Mouse (Mus musculus): Measurements from ENCODE around the gene Gab1.

Gab1 gene

DNA sequence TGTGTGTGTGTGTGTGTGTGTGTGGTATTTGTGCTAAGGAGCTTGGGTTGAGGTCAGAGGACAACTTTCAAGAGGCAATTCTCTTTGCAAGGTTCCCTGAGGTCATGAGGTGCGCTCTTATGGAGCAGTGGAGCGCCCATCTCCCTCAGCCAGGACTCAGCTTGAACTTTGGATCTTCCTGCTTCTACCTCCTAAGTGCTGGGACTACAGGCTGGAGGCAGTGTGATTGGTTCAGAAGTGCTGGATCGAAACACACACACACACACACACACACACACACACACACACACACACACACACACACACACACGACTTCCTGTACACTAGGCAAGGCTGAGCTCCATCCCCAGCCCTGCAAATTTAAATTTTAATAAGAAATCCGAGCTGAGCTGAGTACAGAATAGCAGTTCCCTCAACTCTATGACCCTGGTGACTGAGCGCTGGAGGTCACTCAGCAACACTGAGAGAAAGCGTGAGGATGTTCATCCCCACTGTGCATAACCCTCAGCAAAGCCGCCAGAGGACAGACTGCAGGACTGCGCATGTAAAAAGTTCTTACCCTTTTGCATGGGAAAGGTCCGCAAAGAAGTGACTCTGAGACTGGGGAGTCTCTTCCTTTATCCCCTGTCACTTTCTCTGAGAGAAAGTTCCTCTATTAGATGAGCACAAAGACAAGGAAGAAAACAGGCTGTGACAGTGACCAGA, 6.4 kb downstream of the Gab1 start:
- DNase-seq (ENCODE audit: extremely low read depth, low read depth, low spot score): no peak

DNA sequence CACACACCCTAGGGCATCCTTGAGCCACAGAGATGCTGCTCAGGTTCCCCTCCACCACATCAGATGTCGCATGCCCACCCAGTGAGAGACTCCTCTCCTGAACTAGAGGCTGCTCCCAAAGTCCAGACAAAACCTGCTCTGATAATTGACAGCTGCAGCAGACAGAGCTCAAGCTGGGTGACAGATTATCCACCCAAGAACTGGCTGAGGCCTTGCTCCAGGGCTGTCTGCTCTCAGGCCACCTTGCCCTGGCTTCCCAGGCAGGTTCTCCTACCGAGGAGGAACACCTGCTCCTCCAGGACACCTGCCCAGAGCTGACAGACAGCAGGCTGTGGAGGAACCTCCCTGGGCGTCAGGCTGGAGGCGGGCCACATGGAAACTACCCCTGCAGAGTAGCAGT, 7.6 kb downstream of the Gab1 start:
- no peak for DNase-seq (ENCODE audit: extremely low read depth, low read depth, low spot score)

DNA sequence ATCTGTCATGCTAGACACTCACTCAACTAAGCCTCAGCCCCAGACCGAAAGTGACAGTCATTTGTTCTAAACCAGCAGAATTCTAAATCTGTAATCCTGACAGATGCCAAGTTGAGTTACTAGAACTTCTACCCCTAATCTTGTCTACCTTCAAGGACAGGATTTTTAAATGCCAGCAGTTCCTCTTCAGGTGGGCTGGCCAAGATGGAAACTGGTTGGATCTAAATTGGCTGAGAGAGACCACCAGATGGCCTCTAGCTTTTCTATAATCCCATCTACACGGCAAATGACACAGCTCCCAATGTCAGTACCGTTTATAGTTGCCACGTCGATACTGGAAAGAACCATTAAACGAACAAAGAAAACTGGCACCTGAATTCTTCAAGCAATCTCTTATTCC, 8.9 kb downstream of the Gab1 start:
- no peak for DNase-seq (ENCODE audit: extremely low read depth, low read depth, low spot score)

DNA sequence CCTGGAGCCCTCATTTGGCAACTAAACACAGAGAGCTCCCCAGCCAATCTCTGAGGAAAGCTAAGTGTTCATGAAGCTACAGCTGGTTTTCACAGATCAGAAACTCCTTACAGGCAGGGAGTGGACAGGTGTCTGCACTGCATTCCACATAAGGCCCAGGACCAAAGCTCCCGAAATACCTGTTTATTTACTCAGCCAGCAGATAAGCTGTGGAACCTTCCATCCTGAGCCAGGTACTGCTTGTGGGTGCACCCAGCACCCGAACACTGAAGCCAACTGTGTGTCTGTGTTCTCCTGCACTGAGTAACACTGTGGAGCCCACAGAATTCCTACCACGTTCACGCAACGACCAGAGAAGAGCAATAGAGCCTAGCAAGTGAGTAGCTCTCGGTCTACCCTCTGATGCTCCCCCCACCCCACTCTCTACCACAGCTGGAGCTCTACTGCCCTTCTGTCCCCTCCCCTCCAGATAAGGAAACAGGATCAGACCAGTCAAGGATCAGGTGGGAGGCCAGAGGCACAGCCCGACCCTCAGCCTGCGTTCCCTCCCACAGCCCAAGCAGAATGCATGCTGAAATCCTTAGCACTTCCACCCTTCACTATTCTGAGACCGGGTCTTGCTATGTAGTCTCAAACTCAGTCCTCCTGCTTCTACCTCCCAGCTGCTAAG, 9.6 kb downstream of the Gab1 start:
- no peak for DNase-seq (ENCODE audit: extremely low read depth, low read depth, low spot score)

DNA sequence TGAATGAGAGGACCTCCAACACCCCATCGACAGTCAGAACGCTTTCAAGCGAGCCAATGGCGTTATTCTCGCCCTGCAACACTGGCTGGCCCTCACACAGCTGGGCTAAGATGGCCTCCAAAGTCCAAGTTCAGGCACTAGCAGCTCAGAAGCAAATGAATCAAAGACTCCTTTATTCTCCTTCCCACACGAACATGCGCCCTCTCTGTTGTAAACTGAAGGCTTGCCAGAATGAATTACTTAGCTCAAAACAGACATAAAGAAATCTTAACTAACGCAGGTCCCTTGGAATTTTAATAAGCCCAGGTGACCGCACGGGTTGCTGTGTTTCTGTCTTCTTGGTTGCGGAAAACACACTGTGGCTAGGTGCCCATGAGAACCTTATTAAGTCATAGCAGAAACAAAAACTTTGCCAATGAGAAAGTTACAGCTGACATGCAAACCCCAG, 10.4 kb downstream of the Gab1 start:
- DNase-seq (ENCODE audit: extremely low read depth, low read depth, low spot score): no peak

DNA sequence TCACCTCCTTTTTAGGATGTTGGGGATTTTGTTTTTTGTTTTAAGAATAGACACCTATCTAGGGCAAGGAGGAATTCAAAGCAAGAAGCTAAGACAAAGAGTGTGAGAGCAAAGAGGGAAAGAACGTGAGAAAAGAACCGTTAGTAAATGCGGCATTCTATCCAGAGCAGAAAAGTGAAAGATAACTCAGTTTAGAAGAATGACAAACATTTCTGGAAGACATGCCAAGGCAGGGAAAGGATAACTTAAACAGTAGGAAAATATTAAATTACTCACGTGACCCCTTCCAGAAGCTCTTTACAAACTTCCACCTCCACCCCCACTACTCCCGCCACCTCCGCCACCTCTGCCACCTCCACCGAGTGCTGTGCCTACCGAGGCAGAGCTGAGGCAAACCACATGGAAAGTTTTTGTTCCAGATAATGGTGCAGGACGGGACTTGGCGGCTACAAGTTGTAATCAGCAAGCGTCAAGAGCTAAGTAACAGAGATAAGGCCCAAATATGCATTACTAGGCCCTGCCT, 11.5 kb downstream of the Gab1 start:
- no peak for DNase-seq (ENCODE audit: extremely low read depth, low read depth, low spot score)

DNA sequence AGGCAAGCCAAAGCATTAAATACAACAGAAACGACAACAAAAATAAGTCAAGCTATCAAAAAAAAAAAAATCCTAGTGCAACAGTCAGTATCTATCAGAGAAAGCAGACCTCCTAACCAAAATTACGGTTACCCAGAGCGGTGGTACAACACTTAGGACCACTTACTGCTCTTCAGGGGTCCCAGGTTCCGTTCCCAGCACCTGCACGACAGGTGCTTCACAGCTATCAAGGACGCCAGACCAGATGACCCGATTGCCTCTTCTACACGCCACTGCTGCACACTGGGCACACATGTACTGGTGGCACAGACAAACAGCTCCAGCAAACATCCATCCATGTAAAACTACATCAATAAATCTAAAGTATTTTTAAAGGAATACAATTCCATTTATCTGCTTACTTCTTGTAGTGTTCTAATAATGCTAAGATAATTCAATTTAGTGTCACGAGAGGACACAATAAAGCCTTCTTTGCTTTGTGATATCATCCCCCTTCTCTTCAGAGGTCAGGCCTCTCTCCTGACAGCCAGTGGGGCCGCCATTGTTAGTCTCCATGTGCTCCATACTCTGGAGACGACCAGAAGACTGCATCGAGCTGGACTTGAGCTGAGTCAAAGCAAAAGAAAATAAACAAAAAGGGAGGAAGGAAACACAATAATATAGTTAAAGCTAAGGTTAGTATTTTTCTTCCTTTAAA, 12.2 kb downstream of the Gab1 start:
- no peak for DNase-seq (ENCODE audit: extremely low read depth, low read depth, low spot score)

DNA sequence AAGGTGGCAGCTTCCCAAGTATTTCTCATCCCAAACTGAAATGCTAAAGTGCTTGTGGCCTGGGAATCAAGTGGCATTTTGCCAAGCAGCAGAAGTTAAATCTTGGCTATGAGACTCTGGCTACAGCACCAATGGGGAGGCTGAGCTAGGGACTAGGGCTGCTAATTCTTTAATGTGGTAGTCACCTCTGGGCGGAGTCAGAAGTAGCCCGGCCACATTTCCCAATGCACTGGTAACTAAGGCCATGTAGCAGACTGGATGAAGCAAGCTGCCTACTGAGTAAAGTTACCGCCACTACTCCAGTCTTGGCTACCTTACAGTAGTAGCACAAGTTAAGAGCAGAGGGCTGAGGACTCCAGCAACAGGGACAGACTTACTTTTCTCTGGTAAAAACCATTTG, 12.7 kb downstream of the Gab1 start:
- no peak for DNase-seq (ENCODE audit: extremely low read depth, low read depth, low spot score)

DNA sequence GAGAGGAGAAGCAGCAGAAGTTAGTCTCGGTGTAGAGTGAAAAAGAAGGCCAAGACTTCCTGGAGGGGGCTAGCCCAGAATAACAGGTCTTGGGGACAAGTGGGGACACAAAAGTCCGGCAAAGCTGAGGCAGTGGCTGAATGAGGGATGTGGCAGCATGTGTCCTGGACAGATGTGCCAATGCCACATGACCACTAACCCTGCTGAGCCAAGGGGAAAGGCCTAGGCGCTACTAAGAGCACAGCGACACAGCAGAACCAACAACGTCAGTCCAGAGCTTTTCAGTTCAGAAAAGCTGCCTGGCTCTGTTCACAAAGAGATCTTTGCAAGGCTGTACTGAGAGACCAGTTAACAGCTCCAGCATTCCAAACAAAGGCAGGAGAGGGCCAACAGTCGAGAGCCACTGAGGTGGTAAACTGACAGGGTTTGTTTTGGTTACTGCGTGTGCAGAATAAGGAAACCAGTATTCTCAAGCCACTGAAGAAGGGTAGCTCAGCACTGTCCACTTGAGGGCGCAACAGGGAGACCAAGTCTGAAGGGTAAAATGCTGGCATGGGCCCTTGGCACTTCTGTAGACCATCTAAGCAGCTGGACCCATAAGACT, 15.0 kb downstream of the Gab1 start:
- DNase-seq (ENCODE audit: extremely low read depth, low read depth, low spot score): no peak

DNA sequence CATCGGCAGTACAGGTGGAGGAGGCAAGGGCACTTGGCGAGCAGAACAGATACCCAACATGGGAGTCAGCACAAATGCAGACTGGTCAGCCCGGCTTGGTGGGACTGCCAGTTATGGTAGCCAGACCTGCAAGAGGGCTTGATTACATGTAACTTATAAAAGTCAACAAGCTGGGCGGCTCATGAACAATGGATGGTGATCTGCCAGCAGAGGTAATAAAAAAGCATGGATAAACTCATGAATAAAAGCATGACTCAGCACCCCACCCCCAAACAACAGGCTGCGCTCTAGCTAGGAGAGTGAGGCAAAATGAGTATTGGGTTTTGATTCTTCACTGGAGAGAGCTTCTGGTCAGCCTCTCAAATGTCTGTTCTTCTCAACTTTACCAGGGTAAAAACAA, 16.9 kb downstream of the Gab1 start:
- DNase-seq (ENCODE audit: extremely low read depth, low read depth, low spot score): no peak

DNA sequence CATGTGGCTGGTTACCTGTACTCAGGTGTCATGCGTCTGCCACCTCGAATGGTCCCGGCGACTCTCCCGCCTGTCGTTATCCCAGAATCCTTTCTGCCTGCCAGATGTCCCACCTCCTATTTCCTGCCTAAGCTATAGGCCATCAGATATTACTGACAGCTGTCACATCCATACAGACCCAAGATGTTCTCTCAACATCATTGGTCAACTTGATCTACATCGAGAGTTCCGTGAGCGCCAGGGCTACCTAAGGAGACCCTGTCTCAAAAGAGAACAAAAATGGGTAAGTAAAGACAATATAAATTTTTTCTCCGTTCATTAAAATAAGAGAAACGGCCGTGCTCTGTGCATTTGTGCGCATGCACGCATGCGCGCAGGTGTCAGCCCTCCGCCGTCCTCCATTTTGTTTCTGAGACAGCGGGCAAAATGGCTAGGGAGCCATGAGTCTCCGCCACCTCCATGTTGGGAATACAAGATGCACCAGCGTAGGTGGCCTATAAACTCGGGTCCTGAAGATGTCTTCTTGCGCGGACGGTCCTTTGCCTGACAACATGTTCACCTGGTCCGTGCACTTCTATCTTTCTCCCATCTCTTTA, 21.0 kb downstream of the Gab1 start:
- no peak for DNase-seq (ENCODE audit: extremely low read depth, low read depth, low spot score)

DNA sequence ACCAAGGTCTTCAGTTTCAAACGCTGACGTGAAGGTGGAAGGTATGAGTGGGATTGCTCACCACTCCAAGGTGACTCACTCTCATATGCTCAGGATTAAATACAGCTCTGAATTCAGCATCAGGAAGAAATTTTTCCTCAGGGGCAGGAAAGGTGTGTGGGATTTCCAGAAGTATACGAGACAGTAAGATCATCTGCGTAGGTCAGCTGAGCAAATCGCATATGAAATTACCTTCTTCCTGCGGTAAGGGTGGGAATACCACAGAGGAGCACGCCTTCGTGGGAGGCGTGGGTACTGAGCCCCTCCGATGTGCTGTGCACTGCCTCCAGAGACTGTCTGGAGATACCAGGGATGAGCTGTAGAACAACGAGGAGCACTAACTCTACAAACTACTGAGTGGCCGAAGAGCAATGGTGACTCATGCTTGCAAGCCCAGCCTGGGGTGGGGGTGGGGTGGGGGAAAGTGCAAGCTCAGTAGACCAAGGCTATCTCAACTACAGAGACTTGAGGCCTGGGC, 22.4 kb downstream of the Gab1 start:
- no peak for DNase-seq (ENCODE audit: extremely low read depth, low read depth, low spot score)

DNA sequence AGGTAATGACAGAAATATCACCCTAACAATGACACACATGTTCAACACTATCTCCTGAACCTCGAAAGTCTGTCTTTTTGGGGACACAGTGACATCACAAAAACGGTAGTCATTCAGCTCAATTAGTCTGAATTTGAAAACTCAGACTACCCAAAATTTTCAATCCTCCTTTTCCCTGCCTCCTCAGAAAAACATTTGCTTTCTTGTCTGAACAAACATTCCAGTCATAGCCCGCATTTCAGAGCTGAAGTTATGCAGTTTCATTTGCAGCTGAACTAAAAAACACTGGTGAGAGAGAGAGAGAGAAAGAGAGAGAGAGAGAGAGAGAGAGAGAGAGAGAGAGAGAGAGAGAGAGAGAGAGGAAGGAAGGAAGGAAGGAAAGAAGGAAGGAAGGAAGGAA, 23.2 kb downstream of the Gab1 start:
- DNase-seq (ENCODE audit: extremely low read depth, low read depth, low spot score): no peak

DNA sequence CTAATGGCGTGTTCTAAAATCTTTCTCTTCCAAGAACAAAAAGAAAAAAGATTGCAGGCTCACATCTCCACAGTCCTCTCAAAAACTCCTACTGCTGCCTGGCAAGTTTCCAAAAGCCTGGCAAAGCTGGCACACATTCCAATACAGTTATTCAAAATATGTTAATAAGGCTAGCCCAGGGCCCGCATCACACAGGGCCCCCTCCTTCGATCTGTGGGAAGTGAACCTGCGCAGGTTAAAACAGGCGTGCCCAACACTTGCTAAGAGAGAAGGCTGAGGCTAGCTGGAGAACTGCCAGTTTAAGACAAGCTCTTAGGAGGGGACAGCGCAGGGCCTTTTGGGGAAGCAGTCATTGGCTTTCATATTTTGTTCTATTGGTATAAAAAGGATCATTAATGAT, 23.7 kb downstream of the Gab1 start:
- no peak for DNase-seq (ENCODE audit: extremely low read depth, low read depth, low spot score)

DNA sequence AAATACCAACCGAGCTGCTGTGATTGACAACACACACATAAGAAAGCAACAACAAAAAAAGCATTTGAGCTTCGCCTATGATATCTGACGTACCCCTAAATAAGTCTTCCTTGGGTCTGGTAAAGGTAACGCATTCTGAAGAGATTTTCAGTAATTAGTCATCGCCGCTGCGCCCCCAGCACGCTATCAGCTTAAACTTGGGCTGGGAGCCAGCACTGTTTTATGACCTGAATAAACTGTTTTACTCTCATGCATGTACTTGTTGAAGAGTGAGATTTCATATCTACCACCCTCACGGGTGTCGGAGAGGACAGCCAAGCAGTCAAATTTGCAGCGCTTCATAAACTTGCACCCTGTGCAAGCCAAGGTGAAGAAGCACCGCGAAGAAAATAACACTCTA, 26.7 kb downstream of the Gab1 start:
- no peak for DNase-seq (ENCODE audit: extremely low read depth, low read depth, low spot score)

DNA sequence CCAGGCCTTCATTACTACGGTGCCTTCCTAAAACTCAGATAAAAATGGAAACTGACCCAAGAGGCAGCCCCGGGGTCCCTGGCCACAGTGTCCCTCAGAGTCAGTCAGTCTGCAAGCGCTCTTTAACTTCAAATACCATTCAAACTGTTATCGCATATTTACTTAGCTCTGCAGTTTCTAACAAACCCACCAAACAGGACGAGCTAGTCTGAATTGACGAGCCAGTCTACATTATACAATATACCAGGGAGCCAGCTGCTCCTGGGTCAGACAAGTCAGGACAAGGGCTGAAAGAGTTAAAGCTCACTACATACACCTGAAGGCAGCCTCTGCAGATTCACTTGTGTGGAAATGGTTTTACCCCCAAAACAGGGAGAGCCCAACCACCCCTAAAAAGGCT, 27.1 kb downstream of the Gab1 start:
- DNase-seq (ENCODE audit: extremely low read depth, low read depth, low spot score): no peak

DNA sequence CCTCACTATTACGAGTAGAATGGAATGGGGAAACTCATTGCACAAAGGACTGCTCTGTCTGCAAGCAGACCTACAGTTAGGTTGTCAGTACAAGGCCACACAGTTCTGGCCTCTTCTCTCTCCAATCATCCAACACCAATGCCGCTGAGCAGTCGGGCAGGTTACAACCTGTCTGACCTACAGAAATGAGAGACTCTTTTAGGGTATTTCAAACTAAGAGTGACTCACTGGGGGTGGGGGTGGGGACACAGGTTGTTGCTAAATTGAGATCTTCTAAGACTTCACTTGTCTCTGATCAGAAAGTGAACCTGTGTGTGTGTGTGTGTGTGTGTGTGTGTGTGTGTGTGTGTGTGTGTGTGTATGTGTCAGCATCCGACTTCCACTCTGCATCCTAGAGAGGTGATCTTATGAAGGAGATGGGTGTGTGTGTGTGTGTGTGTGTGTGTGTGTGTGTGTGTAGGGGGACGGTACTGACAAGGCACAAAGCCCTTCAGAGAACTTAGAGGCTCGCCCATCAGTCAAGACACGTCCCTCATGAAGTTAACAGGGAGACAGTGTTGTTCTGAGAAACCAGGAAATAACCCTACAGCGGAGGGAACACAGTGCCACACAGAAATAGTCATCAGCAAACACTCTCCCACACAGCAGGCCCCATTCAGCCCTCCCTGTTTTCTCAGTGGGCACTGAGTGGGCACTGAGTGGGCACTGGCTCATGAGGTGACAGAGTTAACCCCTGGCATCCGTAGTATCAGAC, 27.7 kb downstream of the Gab1 start:
- DNase-seq (ENCODE audit: extremely low read depth, low read depth, low spot score): peak; percentile 87

DNA sequence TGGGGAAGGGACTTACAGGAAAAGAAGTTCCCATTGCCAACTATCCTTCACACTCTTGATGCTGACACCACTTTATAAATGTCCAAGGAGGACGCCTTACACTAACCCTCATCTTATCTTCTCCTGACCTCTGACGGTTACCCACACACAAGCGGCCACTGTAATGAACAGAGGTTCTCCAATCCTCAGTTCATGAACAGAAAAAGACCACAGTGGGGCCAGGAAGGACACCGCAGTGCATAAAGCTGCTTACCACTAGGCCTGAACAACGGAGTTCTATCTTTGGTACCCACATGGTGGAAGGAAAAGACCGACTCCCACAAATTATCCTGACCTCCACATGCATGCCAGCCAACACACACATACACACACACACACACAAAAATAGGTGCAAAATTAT, 28.7 kb downstream of the Gab1 start:
- DNase-seq (ENCODE audit: extremely low read depth, low read depth, low spot score): no peak

DNA sequence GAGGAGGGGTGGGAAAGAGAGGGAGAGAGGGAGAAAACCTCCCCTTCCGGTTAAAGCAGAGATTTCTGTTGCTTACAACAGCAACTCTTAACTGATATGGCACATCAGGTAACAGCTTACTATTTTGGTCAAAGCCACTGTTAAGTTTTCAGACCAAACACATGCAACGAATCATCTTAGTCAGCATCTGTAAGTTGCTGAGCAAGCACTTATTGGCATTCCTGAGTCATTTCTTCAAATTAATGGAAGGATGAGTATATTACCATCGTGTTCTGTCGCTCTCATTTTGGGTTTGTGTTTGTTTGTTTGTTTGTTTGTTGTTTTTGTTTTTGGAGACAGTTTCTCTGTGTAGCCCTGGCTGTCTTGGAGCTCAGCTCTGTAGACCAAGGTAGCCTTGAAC, 30.3 kb downstream of the Gab1 start:
- DNase-seq (ENCODE audit: extremely low read depth, low read depth, low spot score): no peak

DNA sequence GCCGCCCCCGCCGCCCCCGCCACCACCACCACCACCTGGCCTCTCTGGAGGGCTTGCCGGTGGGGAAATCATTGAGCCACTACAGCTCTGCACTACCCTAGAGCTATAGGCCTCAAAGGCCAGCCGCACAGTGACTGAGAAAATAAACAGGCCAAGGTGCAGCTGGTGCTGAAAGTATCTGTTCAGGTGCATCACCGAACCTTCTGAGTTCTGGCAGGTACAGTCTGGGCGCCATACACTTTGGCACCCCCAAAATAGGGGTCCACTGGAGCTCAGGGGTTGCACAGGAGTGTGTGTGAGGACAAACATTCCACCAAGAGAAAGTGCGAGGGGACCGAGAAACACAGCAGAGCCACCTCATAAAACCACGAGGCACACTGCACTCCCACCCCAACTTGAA, 31.7 kb downstream of the Gab1 start:
- no peak for DNase-seq (ENCODE audit: extremely low read depth, low read depth, low spot score)
